Mouse (Mus musculus) kidney, embryonic 14.5 days (tissue): ENCODE measurements around the gene Tent5c. TPM values are rescaled to one million over a fixed set of nuclear protein-coding genes. Genes with fewer than 3 reads are reported as not detected.

ENCODE experiments used
- ATAC-seq: fragments of 200-750 bp; cut with Nextera tagmentation; 2 replicates; pipeline ENCODE4 v1.8.0; 2017; ENCODE audit warnings: moderate number of reproducible peaks, mild to moderate bottlenecking, moderate TSS enrichment, moderate library complexity; ENCODE audit not compliant: low FRiP score, low TSS enrichment
- H3K27ac ChIP-seq: fragments of 300-500 bp; sonication (generic); 2 replicates; pipeline ENCODE4 v1.5.1; 2014; ENCODE audit warnings: low read depth, mild to moderate bottlenecking, low read length, moderate library complexity, mixed read lengths
- H3K27me3 ChIP-seq: fragments of 300-500 bp; sonication (generic); 2 replicates; pipeline ENCODE4 v1.6.1; 2014; ENCODE audit warnings: mild to moderate bottlenecking, low read length; ENCODE audit not compliant: control insufficient read depth, insufficient read depth
- H3K36me3 ChIP-seq: fragments of 300-500 bp; sonication (generic); 2 replicates; pipeline ENCODE4 v1.6.1; 2014; ENCODE audit warnings: low read length, mixed read lengths; ENCODE audit not compliant: control insufficient read depth, insufficient read depth
- H3K4me1 ChIP-seq: fragments of 300-500 bp; sonication (generic); 2 replicates; pipeline ENCODE4 v1.6.1; 2014; ENCODE audit warnings: low read length, mixed read lengths; ENCODE audit not compliant: control insufficient read depth, insufficient read depth
- H3K4me2 ChIP-seq: fragments of 300-500 bp; sonication (generic); replicated peaks from 2 replicates; pipeline ENCODE4 v1.6.1; 2014; ENCODE audit warnings: low read depth, mild to moderate bottlenecking, low read length
- H3K4me3 ChIP-seq: fragments of 300-500 bp; sonication (generic); 2 replicates; pipeline ENCODE4 v1.5.1; 2014; ENCODE audit warnings: mild to moderate bottlenecking, low read length
- H3K9ac ChIP-seq: fragments of 300-500 bp; sonication (generic); 2 replicates; pipeline ENCODE4 v1.6.1; 2014; ENCODE audit warnings: low read depth, mild to moderate bottlenecking, low read length, moderate library complexity
- H3K9me3 ChIP-seq: fragments of 300-500 bp; sonication (generic); 2 replicates; pipeline ENCODE4 v1.6.1; 2016; ENCODE audit warnings: low read length; ENCODE audit not compliant: control insufficient read depth
- WGBS: fragments of 180-500 bp; shearing (Covaris S2); extraction: QIAGEN DNeasy Blood & Tissue Kit; methylation state at CpG from one replicate; pipeline ENCODE4 v1.1.7; 2014; 5-methylcytosine and 5-hydroxymethylcytosine counted together
- polyA plus RNA-seq: library from polyadenylated mRNA; unstranded; fragments of >200 nt; fragmentation: Nextera tagmentation; extraction: Ambion mirVana; gene quantifications from 2 replicates; pipeline ENCODE4 v1.2.1, GENCODE M21; 2014

The Tent5c gene
- polyA plus RNA-seq, 1 experiment from 2014 or later = 5.7 TPM

- H3K27me3 ChIP-seq = no peaks in the 10 kb centered on the region
- no peak for ATAC-seq
- H3K9ac ChIP-seq = no peak overlapping the region
- no peak overlapping the region for H3K4me3 ChIP-seq
- 95% methylated on average over 16 of the region's 16 CpGs for WGBS
- no peak overlapping the region for H3K27ac ChIP-seq
- H3K36me3 ChIP-seq = no peaks in the 10 kb centered on the region
- no peak overlapping the region for H3K4me2 ChIP-seq
- peaks cover 1% of the 10 kb centered on the region for H3K9me3 ChIP-seq
- H3K4me1 ChIP-seq = no peaks in the 10 kb centered on the region
Measured at GRCm38 (mm10) chr3:100495456-100495855, 6.3 kb upstream of the Tent5c start.

- Histone ChIP-seq H3K4me2 (no peak overlapping the region), H3K9ac (no peak overlapping the region), H3K27me3 (no peaks in the 10 kb centered on the region), H3K4me1 (peaks cover 4% of the 10 kb centered on the region), H3K4me3 (no peak overlapping the region), H3K27ac (no peak overlapping the region), H3K36me3 (no peaks in the 10 kb centered on the region), H3K9me3 (no peaks in the 10 kb centered on the region)
- 90% methylated on average over 5 of the region's 5 CpGs for WGBS
- ATAC-seq = no peak
Measured at GRCm38 (mm10) chr3:100494912-100495311, 5.8 kb upstream of the Tent5c start.

DNA sequence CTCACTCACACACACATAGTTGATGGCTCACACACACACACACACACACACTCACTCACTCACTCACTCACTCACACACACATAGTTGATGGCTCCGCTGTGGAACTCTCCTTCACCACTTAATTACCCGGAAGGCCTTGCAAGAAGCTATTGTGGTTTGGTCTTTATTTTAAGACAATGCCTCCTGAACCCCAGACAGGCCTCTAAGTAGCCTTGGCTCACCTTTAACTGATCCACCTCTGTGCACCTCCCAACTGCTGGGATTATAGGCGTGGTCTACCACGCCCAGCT, 831 bp upstream of the Tent5c start:
- no peaks in the 10 kb centered on the region for H3K9me3 ChIP-seq
- no peak overlapping the region for H3K27ac ChIP-seq
- H3K4me3 ChIP-seq = peak overlapping the region; percentile 62
- peaks cover 23% of the 10 kb centered on the region for H3K27me3 ChIP-seq
- 12% methylated on average over 4 of the region's 4 CpGs for WGBS
- peaks cover 5% of the 10 kb centered on the region for H3K4me1 ChIP-seq
- H3K9ac ChIP-seq = peak overlapping the region; percentile 61; the same call in 1 of the 2 replicates
- no peak for ATAC-seq
- no peaks in the 10 kb centered on the region for H3K36me3 ChIP-seq
- peak overlapping the region; percentile 98 for H3K4me2 ChIP-seq

DNA sequence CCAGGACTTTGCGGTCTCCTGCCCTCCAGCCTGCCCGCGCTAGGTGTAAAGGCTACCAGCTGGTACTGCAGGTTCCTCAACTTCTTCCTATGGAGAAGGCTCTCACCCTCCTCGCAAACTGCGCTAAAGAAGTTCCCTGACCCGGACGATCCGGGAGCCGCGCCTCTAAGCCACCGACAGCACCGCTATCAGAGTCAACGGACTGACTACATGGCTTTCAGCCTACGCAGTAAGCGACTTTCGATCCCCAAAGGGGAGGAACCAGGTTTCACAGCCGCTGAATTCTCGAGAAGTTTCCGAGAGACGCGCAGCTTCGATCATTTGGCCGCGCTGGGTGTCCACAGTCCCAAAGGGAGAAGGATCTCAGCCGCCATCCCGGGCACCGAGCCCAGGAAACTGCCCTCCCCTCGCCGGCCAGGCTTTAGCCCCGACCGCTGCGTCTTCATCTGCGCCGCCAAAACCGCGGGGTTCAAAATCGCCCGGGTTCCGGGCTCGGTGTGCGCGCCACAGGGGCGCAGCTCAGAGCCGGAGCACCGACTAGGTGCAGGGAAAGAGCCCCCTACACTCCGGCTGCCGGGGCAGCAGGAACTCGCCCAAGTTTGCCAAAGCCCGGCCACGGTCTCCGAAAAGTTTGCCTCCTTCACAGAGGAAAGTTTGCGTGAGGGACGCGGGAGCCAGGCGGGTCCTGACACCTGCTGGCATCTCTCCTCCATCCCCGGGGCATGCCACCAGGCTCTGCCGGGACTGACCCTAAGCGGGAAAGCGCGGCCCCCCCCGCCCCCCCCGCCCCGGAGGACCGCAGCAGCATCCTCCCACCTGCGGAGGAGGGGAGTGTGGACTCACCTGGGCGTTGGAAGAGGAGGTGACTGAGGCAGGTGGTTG, 632 bp downstream of the Tent5c start:
- Histone ChIP-seq H3K9ac (peak overlapping the region; percentile 53), H3K27me3 (peaks cover 23% of the 10 kb centered on the region), H3K4me3 (peak overlapping the region; percentile 62), H3K27ac (no peak overlapping the region), H3K36me3 (no peaks in the 10 kb centered on the region), H3K9me3 (no peaks in the 10 kb centered on the region), H3K4me1 (peaks cover 5% of the 10 kb centered on the region), H3K4me2 (peak overlapping the region; percentile 98)
- WGBS = under 1% methylated on average over 65 of the region's 66 CpGs
- peak; percentile 16; the same call in 1 of the 2 replicates for ATAC-seq

DNA sequence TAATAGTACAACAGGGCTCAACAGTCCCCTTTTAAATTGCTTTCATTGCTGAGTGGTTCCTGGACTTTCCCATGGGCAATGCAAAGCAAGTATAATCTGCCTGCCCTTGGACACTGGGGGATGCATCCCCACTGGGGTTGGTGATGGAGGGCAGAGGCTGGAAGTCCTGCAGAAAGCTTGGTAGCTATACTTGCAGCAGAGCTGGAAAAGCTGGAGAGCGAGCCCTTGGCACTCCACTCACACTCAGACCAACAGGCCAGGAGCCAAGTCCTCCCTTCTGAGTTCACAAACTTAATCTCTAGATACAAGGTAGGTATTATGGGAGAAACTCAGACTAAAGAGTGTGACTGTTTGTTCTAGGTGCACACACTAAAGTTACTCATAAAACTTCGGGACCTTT, 2.1 kb downstream of the Tent5c start:
- no peaks in the 10 kb centered on the region for H3K36me3 ChIP-seq
- no peaks in the 10 kb centered on the region for H3K9me3 ChIP-seq
- no peak overlapping the region for H3K9ac ChIP-seq
- peaks cover 23% of the 10 kb centered on the region for H3K27me3 ChIP-seq
- 84% methylated on average over 2 of the region's 2 CpGs for WGBS
- no peak for ATAC-seq
- no peak overlapping the region for H3K4me3 ChIP-seq
- no peak overlapping the region for H3K4me2 ChIP-seq
- no peak overlapping the region for H3K27ac ChIP-seq
- peaks cover 5% of the 10 kb centered on the region for H3K4me1 ChIP-seq

GRCm38 (mm10) chr3:100485390-100486132, 3.6 kb downstream of the Tent5c start:
- H3K9me3 ChIP-seq = no peaks in the 10 kb centered on the region
- no peak for ATAC-seq
- no peak overlapping the region for H3K9ac ChIP-seq
- H3K4me2 ChIP-seq = no peak overlapping the region
- peaks cover 5% of the 10 kb centered on the region for H3K4me1 ChIP-seq
- H3K36me3 ChIP-seq = no peaks in the 10 kb centered on the region
- WGBS = 55% methylated on average over 11 of the region's 11 CpGs
- H3K27ac ChIP-seq = no peak overlapping the region
- H3K27me3 ChIP-seq = peaks cover 23% of the 10 kb centered on the region
- no peak overlapping the region for H3K4me3 ChIP-seq

DNA sequence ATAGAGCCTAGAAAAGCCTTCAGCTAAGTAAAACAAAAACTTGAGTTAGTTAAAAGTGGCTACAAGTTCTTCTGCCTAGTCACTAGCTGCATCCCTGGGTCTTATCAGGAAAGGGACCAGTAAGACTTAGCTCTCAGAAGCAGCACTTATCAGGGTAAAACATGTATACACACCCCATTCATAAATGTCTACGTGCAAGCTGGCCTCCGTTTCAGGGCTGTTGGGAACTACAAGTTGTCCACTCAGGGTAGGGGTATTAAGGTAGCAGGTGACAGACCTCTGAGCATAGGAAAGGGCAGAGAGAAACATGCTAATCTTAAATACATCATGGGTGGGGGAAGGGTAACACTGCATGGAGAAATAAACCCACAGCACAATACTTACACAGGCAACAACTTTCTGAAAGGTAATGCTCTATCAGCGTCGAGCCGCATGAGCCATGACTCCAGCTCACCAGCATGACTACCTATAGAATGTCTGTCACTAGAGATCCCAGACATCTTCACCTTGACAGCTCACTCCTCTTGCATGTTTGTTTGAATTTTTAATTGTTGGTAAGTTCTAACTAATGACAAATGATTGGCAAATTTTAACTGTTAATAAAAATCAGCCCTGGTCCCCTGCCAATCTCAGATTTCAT, 6.0 kb downstream of the Tent5c start:
- 88% methylated on average over 5 of the region's 5 CpGs for WGBS
- Histone ChIP-seq H3K27me3 (peaks cover 23% of the 10 kb centered on the region), H3K27ac (no peak overlapping the region), H3K4me2 (no peak overlapping the region), H3K4me1 (no peaks in the 10 kb centered on the region), H3K4me3 (no peak overlapping the region), H3K9ac (no peak overlapping the region), H3K9me3 (no peaks in the 10 kb centered on the region), H3K36me3 (no peaks in the 10 kb centered on the region)
- ATAC-seq = no peak

GRCm38 (mm10) chr3:100482324-100482911, 6.7 kb downstream of the Tent5c start:
- Histone ChIP-seq H3K4me2 (no peak overlapping the region), H3K9ac (no peak overlapping the region), H3K27ac (no peak overlapping the region), H3K36me3 (no peaks in the 10 kb centered on the region), H3K4me3 (no peak overlapping the region), H3K4me1 (no peaks in the 10 kb centered on the region), H3K27me3 (peaks cover 17% of the 10 kb centered on the region), H3K9me3 (no peaks in the 10 kb centered on the region)
- ATAC-seq = no peak
- WGBS = 72% methylated on average over 7 of the region's 7 CpGs
